Mouse (Mus musculus): ENCODE data around the gene Zfp119b. TPM values are rescaled to one million over a fixed set of nuclear protein-coding genes. Genes with fewer than 3 reads are reported as not detected.

The Zfp119b gene
- total and polyA plus RNA-seq, 2 experiments from 2014 or later, result 4.3 to 5.6 TPM

GRCm38 (mm10) chr17:55964496-55964895, 15.2 kb upstream of the Zfp119b start:
- Histone ChIP-seq H3K27ac (no peak overlapping the region), H3K9ac (replicated peaks; ENCODE audit: low read length) (no peak overlapping the region), H3K4me2 (ENCODE audit: low read depth, low read length) (no peak overlapping the region), H3K4me1 (ENCODE audit: insufficient read depth, low read length) (peaks cover 6% of the 10 kb centered on the region; the same call in 1 of the 2 replicates), H3K4me3 (ENCODE audit: low read length) (no peak overlapping the region), H3K9me3 (ENCODE audit: low read length) (no peaks in the 10 kb centered on the region), H3K36me3 (ENCODE audit: insufficient read depth, low read length) (peaks cover 19% of the 10 kb centered on the region), H3K27me3 (ENCODE audit: insufficient read depth, low read length) (no peaks in the 10 kb centered on the region)
- 87% methylated on average over 10 of the region's 10 CpGs for WGBS
- no peak for ATAC-seq
- TF ChIP-seq CTCF (IDR thresholded peaks at IDR 0.05; ENCODE audit: low read depth), result no peak
- no peak for DNase-seq (ENCODE audit: low spot score)

DNA sequence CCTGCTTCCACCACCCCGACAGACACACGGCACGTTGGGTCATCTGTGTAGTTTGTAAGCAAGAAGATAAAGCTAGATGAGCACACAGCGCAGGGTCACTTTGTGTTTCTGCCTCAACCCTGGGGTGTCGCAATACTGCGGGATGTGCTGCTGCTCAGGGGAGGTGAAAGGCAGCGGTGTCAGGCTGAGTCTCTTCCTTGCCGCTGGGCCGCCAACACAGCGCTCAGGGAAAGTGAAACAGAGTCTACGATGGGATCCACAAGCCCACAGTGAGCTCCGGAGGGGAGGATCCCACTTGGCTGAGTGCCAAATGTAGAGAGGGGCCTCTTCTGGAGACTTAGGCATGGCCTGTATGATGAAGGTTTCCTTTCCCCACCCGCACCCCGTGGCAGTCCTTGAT, 13.9 kb upstream of the Zfp119b start:
- 73% methylated on average over 14 of the region's 14 CpGs for WGBS
- no peak overlapping the region for H3K27ac ChIP-seq
- H3K9me3 ChIP-seq (ENCODE audit: low read length), result no peaks in the 10 kb centered on the region
- no peaks in the 10 kb centered on the region for H3K27me3 ChIP-seq (ENCODE audit: insufficient read depth, low read length)
- ATAC-seq, result no peak
- no peak overlapping the region for H3K9ac ChIP-seq (replicated peaks; ENCODE audit: low read length)
- TF ChIP-seq CTCF (IDR thresholded peaks at IDR 0.05; ENCODE audit: low read depth), result no peak
- H3K4me2 ChIP-seq (ENCODE audit: low read depth, low read length), result no peak overlapping the region
- DNase-seq (ENCODE audit: low spot score), result no peak
- H3K36me3 ChIP-seq (ENCODE audit: insufficient read depth, low read length), result peaks cover 19% of the 10 kb centered on the region
- no peaks in the 10 kb centered on the region for H3K4me1 ChIP-seq (ENCODE audit: insufficient read depth, low read length)
- H3K4me3 ChIP-seq (ENCODE audit: low read length), result no peak overlapping the region

DNA sequence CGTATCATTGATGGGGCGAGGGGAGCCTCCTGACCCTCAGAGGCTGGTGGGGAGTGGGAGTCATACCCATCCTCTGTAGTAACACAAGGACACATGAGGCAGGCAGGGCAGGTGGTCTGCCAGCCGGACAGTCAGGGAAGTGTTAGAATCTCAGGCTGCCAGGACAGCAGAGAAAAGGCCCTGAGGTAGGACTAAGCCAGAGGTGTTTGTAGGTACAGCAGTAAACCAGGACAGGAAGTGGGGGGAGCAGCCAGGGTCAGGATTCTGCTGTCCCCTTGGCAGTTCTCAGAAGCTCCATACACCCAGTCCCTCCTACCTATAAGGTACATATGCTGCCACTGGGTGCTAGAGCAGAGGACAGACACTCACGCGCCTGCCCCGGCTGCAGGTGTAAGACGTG, 12.3 kb upstream of the Zfp119b start:
- TF ChIP-seq CTCF (IDR thresholded peaks at IDR 0.05; ENCODE audit: low read depth), result no peak
- Histone ChIP-seq H3K4me2 (ENCODE audit: low read depth, low read length) (no peak overlapping the region), H3K9ac (replicated peaks; ENCODE audit: low read length) (no peak overlapping the region), H3K9me3 (ENCODE audit: low read length) (no peaks in the 10 kb centered on the region), H3K27me3 (ENCODE audit: insufficient read depth, low read length) (no peaks in the 10 kb centered on the region), H3K27ac (no peak overlapping the region), H3K36me3 (ENCODE audit: insufficient read depth, low read length) (peaks cover 16% of the 10 kb centered on the region), H3K4me1 (ENCODE audit: insufficient read depth, low read length) (peaks cover 2% of the 10 kb centered on the region; the same call in 1 of the 2 replicates), H3K4me3 (ENCODE audit: low read length) (no peak overlapping the region)
- no peak for ATAC-seq
- WGBS, result 95% methylated on average over 7 of the region's 7 CpGs
- no peak for DNase-seq (ENCODE audit: low spot score)

GRCm38 (mm10) chr17:55960791-55961190, 11.5 kb upstream of the Zfp119b start:
- Histone ChIP-seq H3K9me3 (ENCODE audit: low read length) (no peaks in the 10 kb centered on the region), H3K9ac (replicated peaks; ENCODE audit: low read length) (no peak overlapping the region), H3K27me3 (ENCODE audit: insufficient read depth, low read length) (no peaks in the 10 kb centered on the region), H3K4me1 (ENCODE audit: insufficient read depth, low read length) (peaks cover 9% of the 10 kb centered on the region; the same call in 1 of the 2 replicates), H3K36me3 (ENCODE audit: insufficient read depth, low read length) (peaks cover 9% of the 10 kb centered on the region; the same call in 1 of the 2 replicates), H3K4me3 (ENCODE audit: low read length) (no peak overlapping the region), H3K4me2 (ENCODE audit: low read depth, low read length) (no peak overlapping the region), H3K27ac (no peak overlapping the region)
- no peak for TF ChIP-seq CTCF (IDR thresholded peaks at IDR 0.05; ENCODE audit: low read depth)
- DNase-seq (ENCODE audit: low spot score), result no peak
- ATAC-seq, result no peak

DNA sequence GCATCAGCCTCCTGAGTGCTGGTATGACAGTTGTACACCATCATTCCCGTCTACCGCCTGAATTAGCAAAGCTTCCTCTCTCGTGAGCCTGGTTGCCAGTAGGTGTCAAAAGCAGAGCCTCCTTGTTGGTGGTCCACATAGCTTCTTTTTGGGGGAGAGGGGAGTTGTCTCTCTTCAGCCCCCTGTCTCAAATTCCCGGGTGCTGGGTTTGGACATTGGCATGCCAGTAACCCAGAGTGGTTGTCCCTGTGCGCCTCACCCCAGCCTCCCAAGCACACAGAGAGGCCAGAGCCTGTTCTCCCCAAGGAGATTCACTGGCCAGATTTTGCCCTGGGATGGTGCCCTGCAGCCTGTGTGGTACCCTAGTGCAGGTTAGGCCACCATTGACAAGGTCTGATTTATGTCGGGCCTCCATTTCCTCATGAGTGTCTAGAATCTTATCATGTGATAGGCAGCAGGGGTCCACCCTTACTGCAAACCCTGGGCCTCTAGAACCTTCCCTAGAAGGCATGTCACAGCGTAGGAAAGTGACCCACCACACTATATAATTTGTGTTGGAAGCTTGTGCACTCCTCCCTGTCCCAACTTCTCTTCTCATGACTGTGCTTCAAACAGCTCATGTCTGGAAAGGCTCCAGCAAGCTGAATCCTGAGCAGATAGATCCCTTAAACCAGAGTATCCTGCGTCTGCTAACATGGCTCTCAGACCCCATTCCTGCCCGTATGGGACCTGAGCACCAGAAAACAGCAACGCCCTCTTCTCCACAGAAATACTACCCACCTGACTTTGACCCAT, 10.8 kb upstream of the Zfp119b start:
- H3K9me3 ChIP-seq (ENCODE audit: low read length), result no peaks in the 10 kb centered on the region
- H3K27me3 ChIP-seq (ENCODE audit: insufficient read depth, low read length), result no peaks in the 10 kb centered on the region
- no peak for TF ChIP-seq CTCF (IDR thresholded peaks at IDR 0.05; ENCODE audit: low read depth)
- peaks cover 9% of the 10 kb centered on the region; the same call in 1 of the 2 replicates for H3K4me1 ChIP-seq (ENCODE audit: insufficient read depth, low read length)
- peak overlapping the region; percentile 40; the same call in 1 of the 2 replicates for H3K9ac ChIP-seq (replicated peaks; ENCODE audit: low read length)
- H3K27ac ChIP-seq, result peak overlapping the region; percentile 93; the same call in 1 of the 2 replicates
- peaks cover 9% of the 10 kb centered on the region; the same call in 1 of the 2 replicates for H3K36me3 ChIP-seq (ENCODE audit: insufficient read depth, low read length)
- H3K4me3 ChIP-seq (ENCODE audit: low read length), result peak overlapping the region; percentile 47
- ATAC-seq (no peak), DNase-seq (ENCODE audit: low spot score) (no peak)
- peak overlapping the region; percentile 63 for H3K4me2 ChIP-seq (ENCODE audit: low read depth, low read length)
- WGBS, result 71% methylated on average over 10 of the region's 10 CpGs

DNA sequence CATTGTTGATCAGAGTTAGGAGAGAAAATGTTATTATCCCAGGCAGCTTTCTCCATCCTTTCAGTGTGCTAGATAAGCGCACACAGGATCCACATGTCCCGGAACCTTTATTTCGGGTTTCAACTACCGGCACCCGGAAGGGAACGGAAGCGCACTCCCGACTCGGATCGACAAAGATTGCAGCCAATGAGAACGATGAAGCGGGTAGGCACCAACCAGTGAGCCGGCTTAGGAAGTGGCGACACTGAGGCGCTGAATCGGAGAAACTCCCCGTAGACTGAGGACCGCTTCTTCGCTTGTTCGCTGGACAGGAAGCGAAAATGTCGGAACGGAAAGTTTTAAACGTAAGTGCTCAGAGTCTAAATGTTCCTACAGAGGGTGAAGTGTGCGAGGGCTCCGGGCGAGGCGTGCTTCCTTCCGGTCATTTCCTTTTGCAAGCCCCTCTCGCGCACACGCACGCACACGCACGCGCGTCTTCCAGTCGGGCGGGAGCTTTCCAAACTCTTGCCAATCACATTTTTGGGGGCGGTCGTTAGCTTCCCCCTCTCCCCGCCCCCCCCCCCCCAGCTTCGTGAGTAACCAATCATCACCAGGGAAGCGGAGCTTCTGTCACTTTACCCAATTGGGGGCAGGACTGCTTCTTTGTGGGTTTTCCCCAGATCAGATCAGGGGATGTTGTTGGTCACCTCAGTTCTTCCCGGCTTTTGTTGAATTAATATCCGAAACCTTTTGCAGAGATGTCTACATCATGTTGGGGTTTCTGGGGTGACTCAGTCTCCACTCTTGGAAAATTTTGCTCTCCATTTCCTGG, 9.8 kb upstream of the Zfp119b start, which contains the start of gene Yju2:
TSS of gene Yju2 (plus strand) at position 182 of the 811 bp plus-strand sequence.
- peaks cover 9% of the 10 kb centered on the region; the same call in 1 of the 2 replicates for H3K4me1 ChIP-seq (ENCODE audit: insufficient read depth, low read length)
- no peaks in the 10 kb centered on the region for H3K36me3 ChIP-seq (ENCODE audit: insufficient read depth, low read length)
- H3K27me3 ChIP-seq (ENCODE audit: insufficient read depth, low read length), result no peaks in the 10 kb centered on the region
- peak within 1 kb of the TSS; percentile 47 for H3K4me3 ChIP-seq (ENCODE audit: low read length)
- TF ChIP-seq CTCF (IDR thresholded peaks at IDR 0.05; ENCODE audit: low read depth), result peak; percentile 28; the same call in 1 of the 2 replicates
- ATAC-seq (peak; percentile 93), DNase-seq (ENCODE audit: low spot score) (peak; percentile 97)
- H3K9me3 ChIP-seq (ENCODE audit: low read length), result no peaks in the 10 kb centered on the region
- peak within 1 kb of the TSS; percentile 63 for H3K4me2 ChIP-seq (ENCODE audit: low read depth, low read length)
- WGBS, result under 1% methylated on average over 44 of the region's 46 CpGs
- peak within 1 kb of the TSS; percentile 93 for H3K27ac ChIP-seq
- peak within 1 kb of the TSS; percentile 49 for H3K9ac ChIP-seq (replicated peaks; ENCODE audit: low read length)
